Mouse (Mus musculus): Measurements from ENCODE around the gene Repin1.
A peak's percentile ranks its signal among the peaks of the same experiment; 100 is the strongest.

Repin1 gene

GRCm38 (mm10) chr6:48627511-48627924, 33.8 kb downstream of the Repin1 start:
- no peak for DNase-seq

- DNase-seq: no peak
These were observed 34.7 kb downstream of the Repin1 start for GRCm38 (mm10) chr6:48628377-48628776.

GRCm38 (mm10) chr6:48628808-48629660, 35.4 kb downstream of the Repin1 start:
- DNase-seq: peak; percentile 15 to 45

- DNase-seq: no peak
These were observed 36.0 kb downstream of the Repin1 start for GRCm38 (mm10) chr6:48629661-48630034.

GRCm38 (mm10) chr6:48630831-48631230, 37.1 kb downstream of the Repin1 start:
- DNase-seq: no peak

GRCm38 (mm10) chr6:48635105-48635504, 41.4 kb downstream of the Repin1 start:
- no peak for DNase-seq

- DNase-seq: no peak
These were observed 42.8 kb downstream of the Repin1 start for GRCm38 (mm10) chr6:48636515-48636914.

- DNase-seq: no peak
These were observed 44.3 kb downstream of the Repin1 start for GRCm38 (mm10) chr6:48637811-48638500.

- DNase-seq: no peak
These were observed 44.9 kb downstream of the Repin1 start for GRCm38 (mm10) chr6:48638553-48638952.

GRCm38 (mm10) chr6:48641391-48641790, 47.7 kb downstream of the Repin1 start:
- no peak for DNase-seq

GRCm38 (mm10) chr6:48642764-48643292, 49.1 kb downstream of the Repin1 start:
- no peak for DNase-seq

GRCm38 (mm10) chr6:48645660-48646308, 52.1 kb downstream of the Repin1 start:
- peak; percentile 65 to 78 for DNase-seq

GRCm38 (mm10) chr6:48646309-48646690, 52.6 kb downstream of the Repin1 start:
- DNase-seq: no peak

- DNase-seq: peak; percentile 81 to 82
These were observed 53.3 kb downstream of the Repin1 start, which contains the start of gene Gimap8 for GRCm38 (mm10) chr6:48646995-48647394. Gene Gimap8 (plus strand): TSS chr6:48647234.

GRCm38 (mm10) chr6:48647611-48648010, 53.9 kb downstream of the Repin1 start:
- DNase-seq: no peak
